Mouse (Mus musculus) neutrophil, adult 59 days (primary cell): ENCODE measurements around the gene Gm20825. TPM values are rescaled to one million over a fixed set of nuclear protein-coding genes. Genes with fewer than 3 reads are reported as not detected.

ENCODE experiments used
- total RNA-seq, 2 experiments: library from RNA; stranded (reverse); gene quantifications; 1 replicate in 1 of 2; 2 replicates in 1 of 2; pipeline ENCODE4 v1.2.4; 2023

Gene Gm20825
- not detected for total RNA-seq

GRCm38 (mm10) chrY:8071407-8071806, at the start of gene Gm20825:
Gm20825 (minus strand) TSS chrY:8071507.

Other genes with a start within 250 kb of the Gm20825 start
- not detected for gene Gm29049, start 74.3 kb downstream of the Gm20825 start, total RNA-seq
- gene Gm20824, start 186.4 kb upstream of the Gm20825 start, total RNA-seq = not detected